Mouse (Mus musculus) kidney, adult 11 months (tissue): ENCODE data around the gene Gars.
A peak's percentile ranks its signal among the peaks of the same experiment; 100 is the strongest.

Source experiments
- DNase-seq: peaks from one replicate; pipeline ENCODE4 v3.0.0; 2022

The Gars gene

DNA sequence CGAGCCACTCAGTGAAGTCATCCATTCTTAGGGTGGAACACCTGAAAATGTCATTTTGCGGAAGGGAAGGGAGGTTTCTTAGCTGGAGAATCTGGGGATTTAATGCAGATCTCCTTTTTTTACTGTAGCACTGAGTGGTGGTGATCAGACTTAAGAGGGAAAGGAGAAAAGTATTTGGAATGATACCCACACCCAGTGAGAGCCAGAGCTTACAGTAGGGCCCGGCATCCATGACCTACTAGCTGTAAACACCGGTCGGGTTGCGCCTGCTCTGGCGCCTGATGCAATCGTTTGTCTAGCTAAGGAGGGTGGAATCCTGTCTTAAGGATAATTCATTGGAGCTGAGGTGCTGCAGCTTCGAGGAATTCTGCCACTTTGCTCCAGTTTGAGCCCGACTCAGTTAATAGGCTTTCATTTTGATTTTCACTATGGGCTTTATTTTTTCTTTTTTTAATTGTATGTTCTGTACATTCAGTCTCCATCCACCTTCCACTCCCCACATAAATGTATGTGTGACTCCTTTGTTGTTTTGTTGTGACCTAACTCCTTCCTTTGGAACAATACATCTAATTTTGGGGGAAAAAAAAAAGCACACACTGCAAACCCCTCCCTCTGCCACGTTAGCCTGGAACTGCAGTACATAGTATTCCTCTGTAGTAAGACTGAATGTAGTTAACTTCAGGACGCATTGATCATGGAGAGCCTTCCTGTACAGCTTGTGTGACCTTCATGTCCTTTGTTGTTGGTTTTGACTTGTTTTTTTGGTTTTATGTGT is 1.1 kb downstream of the Gars start:
- DNase-seq, result no peak

DNA sequence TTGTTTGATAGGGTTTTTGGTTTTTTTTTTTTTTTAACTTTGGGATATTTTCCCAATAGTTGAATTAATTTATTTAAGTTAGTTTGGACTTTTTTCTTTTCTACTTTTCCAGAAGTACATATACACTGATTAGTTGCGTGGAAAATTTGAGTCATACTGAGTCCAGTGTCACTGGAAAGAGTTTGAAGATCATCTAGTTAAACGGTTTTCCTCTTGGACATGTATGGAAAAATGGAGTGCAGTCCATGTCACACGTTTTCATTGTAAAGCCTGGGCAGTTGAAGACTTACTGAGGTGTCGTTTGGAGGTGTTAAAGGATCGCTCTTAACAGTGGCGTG is 1.6 kb downstream of the Gars start:
- no peak for DNase-seq

DNA sequence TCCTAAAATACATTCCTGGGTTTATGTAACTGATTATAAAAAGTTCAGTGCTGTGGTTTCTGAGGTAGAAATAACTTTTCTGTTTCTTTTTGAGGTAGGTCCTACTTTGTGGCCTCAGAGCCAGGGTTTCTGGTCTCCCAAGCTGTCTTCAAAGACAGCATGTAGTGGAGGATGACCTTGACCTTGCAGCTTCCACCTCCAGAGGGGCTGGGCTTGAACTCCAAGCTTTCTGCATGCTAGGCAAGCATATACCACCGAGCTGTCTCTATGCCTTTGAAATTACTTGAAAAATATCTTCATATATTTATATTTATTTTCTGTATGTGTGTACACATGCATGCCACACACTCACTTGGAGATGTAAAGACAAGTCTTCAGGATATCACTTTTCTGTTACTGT is 2.2 kb downstream of the Gars start:
- DNase-seq, result no peak

DNA sequence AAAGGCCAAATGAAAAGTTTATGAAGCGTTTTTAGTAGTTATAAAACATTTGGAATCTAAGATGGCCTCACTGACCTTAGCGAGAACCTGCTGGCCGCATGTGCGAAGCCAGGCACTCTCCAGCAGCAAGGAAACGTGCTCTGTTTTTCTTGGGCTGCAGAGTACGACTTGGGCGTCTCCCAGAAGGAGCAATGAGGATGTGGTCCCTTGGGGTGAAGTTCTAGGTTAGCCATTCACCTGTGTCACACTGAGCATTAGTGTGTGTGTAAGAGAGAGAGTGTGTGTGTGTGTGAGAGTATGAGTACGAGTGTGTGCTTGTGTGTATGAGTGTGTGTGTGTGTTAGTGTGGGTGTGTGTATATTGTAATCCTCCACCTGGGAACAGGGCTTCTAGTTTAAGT is 5.4 kb downstream of the Gars start:
- no peak for DNase-seq

DNA sequence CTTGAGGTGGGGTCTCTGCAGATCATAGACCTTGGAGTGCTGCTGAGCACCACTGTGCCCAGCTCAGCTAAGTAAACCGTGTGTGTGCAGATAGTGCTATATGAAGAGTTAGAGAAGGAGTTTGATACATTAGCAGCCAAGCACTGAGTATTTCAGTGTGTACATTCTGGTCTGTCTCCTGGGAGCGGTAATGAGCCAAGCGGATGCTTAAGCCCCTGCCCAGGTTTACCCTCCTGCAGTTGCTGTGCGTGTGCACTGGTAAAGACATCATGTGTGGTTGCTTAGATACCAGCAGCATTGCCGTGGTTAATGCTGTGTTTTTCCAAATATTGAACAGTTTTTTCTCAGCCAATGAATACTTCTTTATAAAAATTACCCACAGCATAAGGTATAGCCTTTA is 6.7 kb downstream of the Gars start:
- no peak for DNase-seq

DNA sequence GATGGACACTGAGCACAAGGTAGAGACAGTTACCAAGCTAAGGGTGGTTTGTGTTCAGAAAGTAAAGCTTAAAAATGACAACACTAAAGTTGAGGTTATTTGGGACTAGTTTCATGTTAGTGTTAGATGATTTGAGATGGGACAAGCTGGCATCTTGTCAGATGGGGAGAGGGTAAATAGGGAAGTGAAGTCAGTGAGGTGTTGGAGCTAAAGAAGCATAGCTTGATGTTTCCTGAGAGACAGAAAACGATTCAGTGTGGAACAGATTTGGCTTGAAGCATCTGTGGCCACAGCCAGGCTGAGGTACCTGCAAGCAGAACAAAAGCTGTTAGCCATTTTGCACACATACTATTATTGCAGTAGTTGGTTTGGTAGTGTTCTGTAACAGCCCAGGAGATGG is 7.5 kb downstream of the Gars start:
- no peak for DNase-seq

DNA sequence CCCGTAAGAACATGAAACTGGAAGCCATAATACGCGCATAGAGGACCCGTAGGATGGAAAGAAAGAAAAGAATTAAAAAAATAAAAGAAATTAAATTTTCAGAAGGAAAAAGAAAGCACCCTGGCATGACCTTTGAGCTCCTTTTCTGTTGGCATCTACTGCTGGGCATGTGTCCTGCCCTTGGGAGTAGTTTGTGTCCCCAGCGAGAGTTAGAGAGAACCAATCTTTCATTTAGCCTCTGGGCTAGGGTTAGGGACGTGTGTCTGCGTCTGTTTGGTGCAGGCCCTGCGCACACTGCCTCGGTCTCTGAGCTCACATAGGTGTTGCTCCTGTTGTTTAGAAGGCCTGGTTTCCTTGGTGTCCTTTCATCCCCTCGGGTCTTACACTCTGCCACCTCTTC is 11.4 kb downstream of the Gars start:
- no peak for DNase-seq

DNA sequence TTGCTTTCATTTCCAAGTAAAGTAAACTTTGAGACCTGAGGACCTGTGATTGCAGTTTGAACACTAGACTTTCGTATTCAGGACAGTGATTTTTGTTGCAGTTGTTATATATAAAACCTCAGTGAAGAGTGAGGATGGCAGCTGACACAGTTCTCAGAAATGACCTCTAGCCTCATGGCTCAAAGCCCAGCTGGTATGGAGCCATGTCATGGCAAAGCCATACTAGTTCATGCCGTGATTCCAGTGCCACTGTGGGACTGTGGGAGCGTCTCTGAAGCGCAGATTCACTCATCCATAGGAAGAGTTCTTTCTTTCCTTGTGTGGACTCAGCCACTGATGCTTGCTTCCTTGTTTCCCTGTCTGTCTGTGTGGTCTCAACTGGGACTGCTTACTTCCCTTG is 16.7 kb downstream of the Gars start:
- DNase-seq, result no peak

DNA sequence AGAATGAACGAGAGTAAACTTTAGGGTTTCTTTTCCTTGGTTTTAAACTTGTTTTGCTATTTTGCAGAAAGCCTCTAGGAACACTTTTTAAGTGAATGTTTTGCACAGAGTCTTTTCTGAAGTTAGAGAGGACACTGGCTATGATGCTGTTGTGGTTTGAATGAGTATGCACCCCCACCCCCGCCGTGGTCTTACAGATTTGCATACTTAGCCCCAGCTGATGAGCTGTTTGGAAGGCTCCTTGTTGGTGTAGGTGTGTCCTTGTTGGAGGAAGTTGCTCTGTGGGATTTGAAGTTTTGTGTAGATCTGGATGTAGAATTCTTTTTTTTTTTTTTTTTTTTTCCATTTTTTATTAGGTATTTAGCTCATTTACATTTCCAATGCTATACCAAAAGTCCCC is 19.6 kb downstream of the Gars start:
- DNase-seq, result no peak

DNA sequence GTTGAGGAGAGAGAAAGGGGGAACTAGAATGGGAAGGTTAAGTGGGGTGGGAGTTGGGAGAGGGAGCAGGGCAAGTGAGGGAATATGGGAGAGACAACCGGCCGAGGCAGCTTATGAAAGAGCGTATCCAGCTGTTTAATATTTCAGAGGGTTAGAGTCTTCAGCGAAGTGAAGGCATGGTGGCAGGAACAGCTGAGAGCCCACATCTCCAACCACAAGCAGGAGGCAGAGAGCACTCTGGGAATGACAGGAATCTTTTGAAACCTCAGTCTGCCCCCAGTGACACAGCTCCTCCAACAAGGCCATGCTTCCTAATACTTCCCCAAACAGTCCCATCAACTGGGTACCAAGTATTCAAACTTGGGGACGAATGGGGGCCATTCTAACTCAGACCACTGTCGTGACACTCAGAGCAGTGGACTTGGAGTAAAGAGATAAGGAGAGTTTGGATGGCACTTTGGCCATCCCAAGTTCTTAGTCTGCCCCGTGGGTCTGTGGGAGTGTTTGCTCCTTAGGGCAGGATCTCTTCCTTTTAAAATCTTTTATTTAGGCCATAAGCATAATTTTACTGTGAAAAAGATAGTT is 22.5 kb downstream of the Gars start:
- no peak for DNase-seq

DNA sequence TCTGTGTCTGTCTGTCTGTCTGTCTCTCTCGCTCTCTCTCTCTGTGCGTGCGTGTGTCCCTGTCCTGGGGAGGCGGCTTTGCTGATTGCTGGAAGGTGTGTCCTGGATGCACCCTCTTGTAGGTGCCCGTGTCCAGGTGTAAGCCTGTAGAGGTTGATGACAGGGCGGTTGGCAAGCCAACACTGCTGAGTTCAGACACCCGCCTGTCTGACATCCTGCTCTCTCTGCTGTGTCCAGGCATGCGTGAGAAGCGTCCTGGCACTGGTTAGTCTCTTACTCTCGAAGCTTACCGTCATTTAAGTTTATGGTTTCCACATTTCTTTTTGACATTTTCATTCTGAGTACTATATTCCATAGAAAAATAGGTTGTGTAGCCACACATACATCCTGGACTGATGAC is 23.5 kb downstream of the Gars start:
- DNase-seq, result no peak

DNA sequence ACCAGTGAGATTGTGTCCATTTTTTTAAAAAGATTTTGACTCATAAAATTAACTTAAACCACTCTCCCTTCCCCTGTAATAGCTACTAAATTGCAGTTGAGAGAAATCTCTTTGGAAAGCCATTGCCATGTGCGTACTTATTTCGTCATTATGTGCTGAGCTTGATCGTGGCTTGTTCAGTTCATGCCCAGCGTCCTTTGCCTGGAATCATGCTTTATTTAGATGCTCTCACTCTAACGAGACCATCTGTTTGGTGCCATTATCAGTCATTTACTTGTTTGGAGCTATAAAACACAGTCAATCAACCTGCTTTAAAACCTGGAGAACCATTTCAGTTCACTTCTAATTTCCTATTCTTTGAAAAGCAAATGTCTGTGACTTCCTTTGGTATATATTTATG is 24.4 kb downstream of the Gars start:
- no peak for DNase-seq

DNA sequence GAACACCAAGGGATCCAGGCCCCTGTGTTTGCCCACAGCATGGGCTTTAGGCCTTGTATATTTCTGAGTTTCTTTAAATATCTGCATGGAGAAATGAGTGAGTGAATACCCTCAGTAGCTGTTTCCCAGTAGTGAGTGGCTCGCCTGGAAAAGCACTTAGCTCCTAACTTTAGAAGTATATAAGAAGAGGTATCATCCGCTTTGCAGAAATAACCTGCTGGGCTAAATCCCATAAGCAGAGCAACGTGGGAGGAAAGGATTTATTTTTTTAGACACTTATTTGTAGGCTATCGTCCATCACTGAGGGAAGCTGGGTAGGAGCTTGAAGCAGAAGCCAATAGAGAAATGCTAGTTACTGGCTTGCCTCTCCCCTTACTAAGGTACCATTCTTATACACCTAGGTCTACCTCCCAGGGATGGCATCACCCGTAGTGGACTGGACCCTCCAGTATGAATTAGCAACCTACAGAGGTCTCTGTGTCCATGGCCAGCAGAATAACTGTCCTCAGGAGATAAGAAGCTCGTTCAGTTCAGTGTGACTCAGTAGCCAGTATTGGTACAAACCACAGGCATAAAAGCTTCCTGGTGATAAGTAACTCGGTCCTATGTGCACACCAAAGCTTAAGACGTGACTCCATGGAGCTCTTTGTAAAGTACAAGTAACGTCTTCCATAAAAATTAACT is 26.1 kb downstream of the Gars start:
- no peak for DNase-seq

DNA sequence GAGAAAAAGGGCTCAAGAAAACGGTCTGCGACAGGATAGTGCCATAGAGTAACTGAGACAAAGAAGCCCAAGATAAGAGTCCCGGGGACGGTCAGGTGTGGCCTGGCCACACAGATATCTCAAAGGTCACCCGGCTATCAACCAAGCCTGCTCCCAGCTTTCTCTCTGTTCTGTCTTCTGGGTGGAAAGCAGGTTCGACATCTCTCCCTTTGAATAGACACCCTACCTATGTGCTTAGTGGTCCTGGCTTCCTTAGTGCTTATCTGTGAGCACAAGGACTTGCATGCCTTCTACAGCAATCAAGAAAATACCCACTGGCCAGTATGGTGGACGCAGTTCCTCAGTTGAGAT is 26.6 kb downstream of the Gars start:
- DNase-seq, result no peak

DNA sequence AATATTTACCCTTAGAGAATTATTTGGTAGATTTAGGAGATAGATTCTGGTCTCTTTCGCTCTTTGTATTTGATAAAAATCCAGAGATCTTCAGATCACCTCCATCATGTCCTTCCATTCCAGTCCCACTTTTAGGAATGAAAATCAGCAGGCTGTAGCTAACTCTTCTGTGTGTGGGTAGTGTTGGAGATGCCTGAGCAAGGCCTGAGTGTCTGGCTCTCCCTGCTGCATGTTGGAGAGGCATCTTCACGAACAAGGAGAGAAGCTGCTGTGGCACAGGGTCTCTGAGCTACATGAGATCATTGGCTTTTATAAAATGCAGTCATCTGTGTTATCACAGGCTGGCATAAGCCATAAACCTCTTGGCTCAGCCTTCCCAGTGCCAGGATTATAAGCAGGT is 28.1 kb downstream of the Gars start:
- no peak for DNase-seq

DNA sequence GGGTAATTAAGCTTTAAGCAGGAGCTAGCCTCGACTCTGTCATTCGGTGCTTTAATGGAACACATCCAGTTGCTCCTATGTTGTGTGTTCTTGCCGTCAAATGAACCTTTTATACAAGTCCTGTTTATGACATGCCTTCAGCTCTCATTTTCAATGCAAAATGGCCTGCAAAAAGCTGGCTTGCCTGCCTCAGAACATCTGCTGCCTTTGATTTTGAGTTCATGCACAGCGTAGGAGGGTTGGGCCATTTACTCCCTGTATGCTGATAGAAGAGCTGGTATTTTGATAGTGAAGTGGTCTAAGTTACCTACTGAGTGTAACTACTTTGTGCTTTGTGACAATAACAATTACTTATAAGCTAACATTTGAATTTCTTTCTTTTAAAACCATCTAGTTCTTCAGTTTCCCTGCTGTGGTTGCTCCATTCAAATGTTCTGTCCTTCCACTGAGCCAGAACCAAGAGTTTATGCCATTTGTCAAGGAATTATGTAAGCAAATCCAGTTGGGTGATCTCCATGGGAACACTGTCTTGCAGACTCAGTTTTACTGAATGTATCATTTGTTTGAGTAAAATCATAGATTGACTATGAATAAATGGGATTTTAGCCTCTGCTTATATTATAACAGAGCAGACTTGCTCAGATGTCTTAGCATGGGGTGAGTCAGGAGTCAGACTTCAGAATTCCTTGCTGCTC is 38.9 kb downstream of the Gars start:
- no peak for DNase-seq

DNA sequence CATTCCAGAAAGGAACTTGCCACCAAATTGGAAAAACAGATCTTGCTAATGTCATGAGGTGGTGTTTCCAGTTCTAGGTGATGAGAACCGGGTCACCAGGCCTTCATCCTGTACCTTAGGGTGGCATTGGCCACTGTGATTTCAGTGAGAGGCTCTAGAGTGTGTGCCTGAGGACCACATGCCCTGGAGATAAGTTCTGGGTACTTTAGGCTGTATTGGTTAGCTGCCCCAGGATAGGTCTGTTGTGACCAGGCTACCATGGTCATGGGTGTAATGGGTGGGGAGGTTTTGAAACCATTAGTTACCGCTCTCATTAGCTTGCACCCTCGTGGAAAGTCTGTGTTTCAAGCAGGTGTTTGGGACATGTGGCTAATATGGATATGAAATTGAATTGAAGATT is 43.6 kb downstream of the Gars start:
- no peak for DNase-seq

DNA sequence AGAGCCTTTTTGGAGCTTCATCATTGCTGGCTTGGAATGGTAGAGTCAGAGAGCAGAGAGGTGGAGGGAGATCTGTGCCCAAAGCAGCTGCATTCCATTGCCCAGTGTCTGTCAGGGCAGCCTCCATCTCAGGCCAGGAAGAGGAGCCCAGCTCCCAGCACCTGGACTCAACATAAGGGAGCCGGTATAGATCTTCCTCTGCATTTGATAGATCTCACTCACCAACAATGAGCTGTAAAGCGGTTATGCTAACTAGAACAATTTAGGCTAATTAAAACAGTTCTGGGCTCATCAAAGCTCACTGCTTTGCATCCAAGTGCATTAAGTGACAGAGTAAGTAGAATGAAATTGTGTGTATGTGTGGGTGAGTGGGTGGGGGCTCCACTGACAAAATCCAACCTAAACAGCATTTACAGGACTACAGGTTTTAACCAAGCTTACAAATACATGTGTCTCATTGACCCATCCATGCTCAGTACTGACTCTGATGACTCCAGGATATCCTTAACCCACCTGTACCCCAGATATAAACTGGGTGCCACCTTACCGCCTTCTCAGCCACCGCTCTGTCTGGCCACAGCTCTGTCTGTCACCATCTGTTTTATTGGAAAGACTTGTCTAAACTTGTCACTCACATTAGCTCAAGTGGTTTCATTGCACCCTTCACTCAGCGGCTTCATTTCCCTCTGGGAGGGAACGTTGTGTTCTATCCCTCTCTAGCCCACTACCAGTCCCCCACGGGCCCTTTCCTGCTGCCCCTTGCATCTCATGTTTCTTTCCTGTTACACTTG is 44.6 kb downstream of the Gars start:
- no peak for DNase-seq

DNA sequence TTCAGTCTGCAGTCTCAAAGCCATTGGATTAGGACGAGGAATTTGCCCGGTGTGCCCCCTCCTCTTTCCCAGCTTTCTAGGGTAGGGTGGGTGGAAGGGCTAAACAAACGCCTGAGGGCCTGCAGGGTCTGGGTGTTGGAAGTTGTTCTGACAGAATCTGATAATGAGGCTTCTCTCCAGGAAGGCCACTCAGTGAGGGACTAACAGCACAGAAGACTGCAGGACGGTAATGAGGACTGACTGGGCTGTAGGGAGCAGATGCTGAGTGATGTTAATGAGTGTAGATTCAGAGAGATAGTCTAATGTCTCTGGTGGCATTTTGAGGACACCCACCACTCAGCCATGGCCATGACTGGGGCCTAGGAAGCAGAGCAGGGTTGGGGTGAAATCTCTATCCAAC is 49.5 kb downstream of the Gars start:
- DNase-seq, result no peak

DNA sequence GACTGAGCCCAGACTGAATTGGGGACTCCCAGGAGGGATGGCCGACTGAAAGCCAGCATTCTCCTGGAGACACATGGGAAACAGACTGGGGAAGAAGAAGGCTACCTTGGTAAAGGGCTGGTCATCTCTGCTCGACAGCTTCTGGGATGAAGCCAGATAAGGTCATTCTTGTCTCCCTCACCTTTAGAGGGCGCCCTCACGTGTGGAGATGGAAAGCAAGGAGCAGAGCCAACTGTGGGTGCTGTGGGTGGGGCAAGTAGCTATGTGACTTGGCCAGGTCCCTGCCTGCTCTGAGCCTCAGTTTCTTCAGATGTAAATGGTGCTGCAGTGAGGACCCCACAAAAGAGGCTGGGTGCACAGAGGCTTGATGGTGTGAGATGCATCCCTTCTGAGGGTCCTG is 52.8 kb downstream of the Gars start:
- DNase-seq, result no peak

DNA sequence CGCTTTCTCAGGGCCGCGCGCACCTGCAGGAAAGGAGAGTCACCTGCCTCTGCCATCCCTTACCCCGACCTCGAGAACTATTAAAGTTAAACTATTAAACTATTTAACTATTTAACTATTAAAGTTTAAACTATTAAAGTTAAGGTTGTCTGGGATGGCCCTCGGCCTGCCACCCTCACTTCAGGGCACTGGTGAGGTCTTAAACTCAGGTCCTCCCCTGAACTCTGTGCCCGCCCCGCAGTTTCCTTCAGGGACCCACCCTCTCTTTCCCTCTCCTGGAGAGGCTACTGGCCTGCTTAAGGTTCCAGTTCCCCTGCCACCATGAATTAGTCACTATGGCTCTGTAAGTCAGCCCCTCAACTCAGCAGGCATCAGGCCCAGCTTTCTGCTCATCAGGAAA is 53.6 kb downstream of the Gars start:
- peak; percentile 36 for DNase-seq

DNA sequence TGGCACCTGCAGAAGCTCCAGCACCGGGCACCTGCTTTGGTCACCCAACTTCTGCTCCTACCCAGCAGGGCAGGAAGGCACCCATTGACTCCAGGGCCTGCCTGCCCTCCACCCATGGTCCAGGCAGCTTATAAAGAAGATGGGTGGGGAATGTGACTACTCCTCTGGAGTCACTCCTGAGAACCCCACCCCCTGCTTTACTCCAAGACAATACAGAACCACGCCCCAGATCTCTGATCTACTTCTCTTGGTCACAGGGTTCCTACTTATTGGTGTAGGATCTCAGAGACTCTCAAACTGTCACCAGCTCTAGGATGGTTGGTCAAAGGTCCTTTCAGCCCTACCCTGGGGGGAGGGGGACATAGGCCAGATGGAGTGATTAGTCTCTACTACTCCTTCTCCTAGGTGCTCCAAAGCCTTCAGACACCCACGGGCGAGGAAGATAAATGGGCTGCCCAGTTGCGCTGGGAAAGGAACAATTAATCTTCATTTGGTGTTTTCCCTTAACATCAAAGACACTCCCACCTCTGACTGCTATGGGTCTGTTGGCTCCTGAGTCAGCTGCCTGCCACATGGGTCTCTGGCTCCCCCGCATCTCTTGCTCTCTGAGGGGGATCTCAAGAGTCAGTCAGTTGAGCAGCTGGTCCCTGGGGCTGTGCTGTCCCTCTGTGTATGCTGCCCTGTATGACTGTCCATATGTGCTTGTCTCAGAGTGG is 55.8 kb downstream of the Gars start:
- no peak for DNase-seq

DNA sequence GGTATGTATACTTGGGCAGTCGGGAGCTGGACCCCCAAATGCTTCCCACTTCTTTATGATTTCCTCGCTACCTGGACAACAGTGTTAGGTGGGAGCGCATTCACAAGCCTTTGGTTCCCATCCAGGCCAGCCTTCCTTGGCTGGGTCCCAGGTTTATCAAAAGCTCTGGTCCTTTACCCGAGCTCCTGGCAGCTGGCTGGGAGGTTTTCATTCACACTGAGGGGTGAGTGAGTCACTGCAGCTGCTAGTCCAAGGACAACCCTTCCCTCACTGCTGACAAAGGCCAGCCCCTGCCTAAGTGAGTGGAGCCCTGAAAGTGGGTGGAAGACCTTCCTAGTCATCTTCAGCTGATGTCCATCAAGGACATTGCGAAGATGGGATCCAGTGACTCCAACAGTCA is 60.2 kb downstream of the Gars start:
- no peak for DNase-seq
